Mouse (Mus musculus) MEL (cell line): Measurements from ENCODE around the gene Fbxo7.
"Not testable (repeated sequence)": the region's sequence is repeated elsewhere in the genome, so short reads cannot be mapped to it uniquely, and the experiment has no call there.

Source experiments
- CTCF ChIP-seq, 3 experiments: IDR thresholded peaks in 2 of 3; conservative IDR thresholded peaks in 1 of 3; 2 replicates each; pipeline ENCODE4 v1.5.1; 2011 to 2012; ENCODE audit warnings: low read length in 3 of 3, low read depth in 2 of 3, mild to moderate bottlenecking in 2 of 3, improper control_type of control experiment in 1 of 3, inconsistent platforms in 1 of 3, mixed read lengths in 1 of 3, moderate library complexity in 1 of 3; ENCODE audit not compliant: control insufficient read depth in 1 of 3, insufficient read depth in 1 of 3, poor library complexity in 1 of 3, severe bottlenecking in 1 of 3
- HCFC1 ChIP-seq: IDR thresholded peaks from 2 replicates; pipeline ENCODE4 v1.6.1; 2012; ENCODE audit warnings: low read depth, mild to moderate bottlenecking, inconsistent platforms, low read length, improper control_type of control experiment, moderate library complexity
- MAX ChIP-seq: IDR thresholded peaks from 2 replicates; pipeline ENCODE4 v1.6.1; 2011; ENCODE audit warnings: low read length, improper control_type of control experiment
- POLR2AphosphoS5 ChIP-seq: IDR thresholded peaks from 2 replicates; pipeline ENCODE4 v1.6.1; 2012; ENCODE audit warnings: low read depth, borderline replicate concordance, mild to moderate bottlenecking, inconsistent platforms, low read length, moderate library complexity, mixed read lengths
- SIN3A ChIP-seq: IDR thresholded peaks from 2 replicates; pipeline ENCODE4 v1.6.1; 2012; ENCODE audit warnings: low read length, improper control_type of control experiment, inconsistent platforms
- ZC3H11A ChIP-seq: IDR thresholded peaks from 2 replicates; pipeline ENCODE4 v1.6.1; 2012; ENCODE audit warnings: low read depth, mild to moderate bottlenecking, inconsistent platforms, low read length, improper control_type of control experiment

DNA sequence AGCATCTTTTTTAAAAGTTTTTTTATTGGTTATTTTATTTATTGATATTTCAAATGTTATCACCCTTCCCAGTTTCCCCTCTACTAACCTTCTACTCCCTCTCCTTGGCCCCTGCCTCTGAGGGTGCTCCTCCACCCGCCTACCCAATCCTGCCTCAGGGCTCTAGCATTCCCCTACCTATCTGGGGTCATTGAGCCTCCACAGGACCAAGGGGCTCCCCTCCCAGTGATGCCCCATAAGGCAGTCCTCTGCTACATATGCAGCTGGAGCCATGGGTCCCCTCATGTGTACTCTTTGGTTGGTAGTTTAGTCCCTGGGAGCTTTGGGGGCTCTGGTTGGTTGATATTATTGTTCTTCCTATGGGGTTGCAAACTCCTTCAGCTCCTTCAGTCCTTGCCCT lies 5.0 kb downstream of the Fbxo7 start:
- TF ChIP-seq ZC3H11A; CTCF (IDR thresholded peaks at IDR 0.05 in 2 of 3, conservative IDR thresholded peaks at IDR 0.05 in 1 of 3; ENCODE audit: control insufficient read depth in 1 of 3, insufficient read depth in 1 of 3, low read depth in 2 of 3, low read length in 3 of 3, poor library complexity in 1 of 3, severe bottlenecking in 1 of 3); SIN3A; MAX; POLR2AphosphoS5; HCFC1: not testable (repeated sequence)
